Comparison of ENCODE assay signal across 32 mouse cellular contexts in genomic region chr5:22999811-23000210, GRCm38 (mm10).
DNase-seq lines count a peak whose midpoint lies in the region; ATAC-seq and TF ChIP-seq lines count a peak whose summit lies in the region.
"Had no signal": no experiment of that assay in that cellular context is flagged by ENCODE, and none has a peak within 500 bp of the region (broad histone marks: within the 10 kb centered on the region; RNA-seq: fewer than 3 reads in every experiment).

No protein-coding gene starts in this region.

- H3K27ac ChIP-seq in hindbrain, embryonic 14.5 days: no peak overlapping the region
- no peak overlapping the region for H3K27ac ChIP-seq in hindbrain, embryonic 16.5 days (ENCODE audit: low read depth, low read length)
- no peak overlapping the region for H3K27ac ChIP-seq in midbrain, embryonic 14.5 days (replicated peaks; ENCODE audit: low read depth, low read length)
- no peak overlapping the region for H3K27ac ChIP-seq in midbrain, embryonic 11.5 days (ENCODE audit: low read depth, low read length)
- H3K27ac ChIP-seq in ES-E14 (ENCODE audit: insufficient read depth, low read depth, low read length, poor library complexity, severe bottlenecking): no peak overlapping the region
- H3K27ac ChIP-seq: embryonic facial prominence, embryonic 10.5 days; embryonic facial prominence, embryonic 13.5 days; forebrain, embryonic 13.5 days; heart, embryonic 15.5 days; hindbrain, embryonic 12.5 days; intestine, embryonic 15.5 days had no signal

- no peak overlapping the region for H3K9ac ChIP-seq in hindbrain, embryonic 14.5 days
- no peak overlapping the region for H3K9ac ChIP-seq in hindbrain, embryonic 16.5 days (ENCODE audit: low read depth, low read length)
- no peak overlapping the region for H3K9ac ChIP-seq in midbrain, embryonic 14.5 days (replicated peaks; ENCODE audit: low read length)
- no peak overlapping the region for H3K9ac ChIP-seq in midbrain, embryonic 11.5 days (ENCODE audit: low read length)
- H3K9ac ChIP-seq in ES-E14 (ENCODE audit: insufficient read depth, low read depth, low read length, poor library complexity, severe bottlenecking): no peak overlapping the region
- H3K9ac ChIP-seq: embryonic facial prominence, embryonic 13.5 days; forebrain, embryonic 13.5 days; forebrain, postnatal 0 days; heart, embryonic 12.5 days; heart, embryonic 15.5 days; hindbrain, embryonic 12.5 days; intestine, embryonic 15.5 days had no signal

- no peak overlapping the region for H3K4me3 ChIP-seq in hindbrain, embryonic 14.5 days (replicated peaks; ENCODE audit: low read length)
- no peak overlapping the region for H3K4me3 ChIP-seq in hindbrain, embryonic 16.5 days (ENCODE audit: low read length)
- H3K4me3 ChIP-seq in midbrain, embryonic 14.5 days (replicated peaks; ENCODE audit: low read depth, low read length): no peak overlapping the region
- H3K4me3 ChIP-seq in midbrain, embryonic 11.5 days (ENCODE audit: low read depth, low read length): no peak overlapping the region
- no peak overlapping the region for H3K4me3 ChIP-seq in ES-E14 (ENCODE audit: insufficient read depth in 1 of 2, low read depth in 1 of 2, low read length in 2 of 2, poor library complexity in 1 of 2, severe bottlenecking in 1 of 2)
- H3K4me3 ChIP-seq: embryonic facial prominence, embryonic 10.5 days; embryonic facial prominence, embryonic 13.5 days; erythroblast, embryonic 14.5 days; forebrain, embryonic 13.5 days; heart, embryonic 12.5 days; heart, embryonic 15.5 days; hindbrain, embryonic 12.5 days; intestine, embryonic 15.5 days had no signal

- no peak for ATAC-seq in hindbrain, embryonic 14.5 days (ENCODE audit: low FRiP score)
- ATAC-seq in hindbrain, embryonic 16.5 days: no peak
- no peak for ATAC-seq in midbrain, embryonic 14.5 days (ENCODE audit: low FRiP score, low TSS enrichment)
- no peak for ATAC-seq in midbrain, embryonic 11.5 days (ENCODE audit: low FRiP score)
- ATAC-seq: activated CD4-positive, CD25-positive, alpha-beta regulatory T cell, adult 4 months; CD4-positive, CD25-positive, alpha-beta regulatory T cell, adult 4 months; forebrain, embryonic 13.5 days; intestine, embryonic 15.5 days; Patski had no signal

- no peaks in the 10 kb centered on the region for H3K36me3 ChIP-seq in hindbrain, embryonic 14.5 days (replicated peaks; ENCODE audit: control insufficient read depth, insufficient read depth)
- no peaks in the 10 kb centered on the region for H3K36me3 ChIP-seq in hindbrain, embryonic 16.5 days (ENCODE audit: control insufficient read depth, insufficient read depth, low read length)
- H3K36me3 ChIP-seq in midbrain, embryonic 14.5 days (ENCODE audit: control insufficient read depth, insufficient read depth, low read length): no peaks in the 10 kb centered on the region
- no peaks in the 10 kb centered on the region for H3K36me3 ChIP-seq in midbrain, embryonic 11.5 days (ENCODE audit: control insufficient read depth, insufficient read depth, low read length)
- H3K36me3 ChIP-seq in ES-E14 (ENCODE audit: control insufficient read depth, insufficient read depth, low read length, poor library complexity, severe bottlenecking): no peaks in the 10 kb centered on the region
- H3K36me3 ChIP-seq: embryonic facial prominence, embryonic 10.5 days; embryonic facial prominence, embryonic 13.5 days; G1E; heart, embryonic 12.5 days; heart, embryonic 15.5 days; hindbrain, embryonic 12.5 days; intestine, embryonic 15.5 days had no signal

- H3K9me3 ChIP-seq in hindbrain, embryonic 14.5 days (ENCODE audit: control insufficient read depth, low read length): no peaks in the 10 kb centered on the region
- no peaks in the 10 kb centered on the region for H3K9me3 ChIP-seq in hindbrain, embryonic 16.5 days (ENCODE audit: control insufficient read depth, low read length)
- H3K9me3 ChIP-seq in midbrain, embryonic 14.5 days (ENCODE audit: control insufficient read depth, low read length): no peaks in the 10 kb centered on the region
- H3K9me3 ChIP-seq in midbrain, embryonic 11.5 days (ENCODE audit: control insufficient read depth, low read length): no peaks in the 10 kb centered on the region
- H3K9me3 ChIP-seq in ES-E14 (ENCODE audit: control insufficient read depth, insufficient read depth, low read depth, low read length): no peaks in the 10 kb centered on the region
- H3K9me3 ChIP-seq: embryonic facial prominence, embryonic 10.5 days; embryonic facial prominence, embryonic 13.5 days; forebrain, embryonic 13.5 days; G1E; heart, embryonic 12.5 days; heart, embryonic 15.5 days; hindbrain, embryonic 12.5 days; intestine, embryonic 15.5 days had no signal

- peaks cover 7% of the 10 kb centered on the region; the same call in 1 of the 2 replicates for H3K4me1 ChIP-seq in hindbrain, embryonic 14.5 days (replicated peaks; ENCODE audit: control insufficient read depth, insufficient read depth, low read length)
- H3K4me1 ChIP-seq in hindbrain, embryonic 16.5 days (ENCODE audit: control insufficient read depth, insufficient read depth, low read depth, low read length): peaks cover 5% of the 10 kb centered on the region
- H3K4me1 ChIP-seq in midbrain, embryonic 14.5 days (ENCODE audit: control insufficient read depth, insufficient read depth, low read length): no peaks in the 10 kb centered on the region
- no peaks in the 10 kb centered on the region for H3K4me1 ChIP-seq in midbrain, embryonic 11.5 days (ENCODE audit: control insufficient read depth, insufficient read depth, low read length)
- H3K4me1 ChIP-seq in ES-E14 (ENCODE audit: control insufficient read depth in 2 of 2, insufficient read depth in 2 of 2, low read length in 2 of 2, poor library complexity in 1 of 2): no peaks in the 10 kb centered on the region
- H3K4me1 ChIP-seq: embryonic facial prominence, embryonic 10.5 days; embryonic facial prominence, embryonic 13.5 days; heart, embryonic 15.5 days; hindbrain, embryonic 12.5 days; intestine, embryonic 15.5 days had no signal

- no peaks in the 10 kb centered on the region for H3K27me3 ChIP-seq in hindbrain, embryonic 14.5 days (ENCODE audit: control insufficient read depth, insufficient read depth, low read length)
- H3K27me3 ChIP-seq in hindbrain, embryonic 16.5 days (replicated peaks; ENCODE audit: control insufficient read depth, insufficient read depth, low read length): no peaks in the 10 kb centered on the region
- H3K27me3 ChIP-seq in midbrain, embryonic 14.5 days (ENCODE audit: control insufficient read depth, insufficient read depth, low read length): no peaks in the 10 kb centered on the region
- no peaks in the 10 kb centered on the region for H3K27me3 ChIP-seq in midbrain, embryonic 11.5 days (ENCODE audit: control insufficient read depth, insufficient read depth, low read length)
- H3K27me3 ChIP-seq: embryonic facial prominence, embryonic 13.5 days; forebrain, embryonic 13.5 days; heart, embryonic 12.5 days; heart, embryonic 15.5 days; hindbrain, embryonic 12.5 days; intestine, embryonic 15.5 days; Patski had no signal

- peak; percentile 41 for DNase-seq in hindbrain, embryonic 14.5 days (ENCODE audit: low spot score)
- peak; percentile 17 for DNase-seq in midbrain, embryonic 14.5 days
- no peak for DNase-seq in midbrain, embryonic 11.5 days (ENCODE audit: low spot score, missing footprints)
- DNase-seq in ES-E14 (ENCODE audit: low read depth, low spot score) (peak; percentile 1), ZHBTc4 (ENCODE audit: low read depth, low spot score) (peak; percentile 19)
- DNase-seq in layer of hippocampus, adult 8-10 months (ENCODE audit: low spot score in 2 of 2): no peak
- DNase-seq in thymus, postnatal 0 days (ENCODE audit: low spot score): no peak
- DNase-seq: adrenal gland, adult 8-10 months; adrenal gland, postnatal 25 days; cerebellum, adult 18-20 months; cerebellum, adult 9-11 months; cerebellum, postnatal 36 days; embryo, embryonic 11 days; forebrain, postnatal 0 days; gastrocnemius, postnatal 25 days; heart, adult 18-20 months; heart, postnatal 10 days; heart, postnatal 36 days; kidney, adult 11 months had no signal

- in situ Hi-C loops in ES-E14 (cut with MboI; ENCODE audit: low sequenced_read_pairs in 2 of 2, unreplicated experiment in 2 of 2): no loop called here

- WGBS in hindbrain, embryonic 14.5 days: 67% methylated on average over 3 of the region's 3 CpGs
- WGBS in hindbrain, embryonic 16.5 days: 45% methylated on average over 3 of the region's 3 CpGs
- 66% methylated on average over 3 of the region's 3 CpGs for WGBS in midbrain, embryonic 14.5 days
- 76% methylated on average over 3 of the region's 3 CpGs for WGBS in midbrain, embryonic 11.5 days

- H3K4me2 ChIP-seq in hindbrain, embryonic 14.5 days (replicated peaks): no peak overlapping the region
- H3K4me2 ChIP-seq in hindbrain, embryonic 16.5 days (ENCODE audit: low read length): no peak overlapping the region
- no peak overlapping the region for H3K4me2 ChIP-seq in midbrain, embryonic 14.5 days (ENCODE audit: low read length)
- H3K4me2 ChIP-seq in midbrain, embryonic 11.5 days: no peak overlapping the region
- H3K4me2 ChIP-seq: embryonic facial prominence, embryonic 13.5 days; forebrain, embryonic 13.5 days; heart, embryonic 12.5 days; heart, embryonic 15.5 days; hindbrain, embryonic 12.5 days; intestine, embryonic 15.5 days had no signal

TF ChIP-seq in ES-E14, 5 proteins besides CTCF, POLR2A, EP300 and RAD21:
- TF ChIP-seq HCFC1 (IDR thresholded peaks at IDR 0.05; ENCODE audit: borderline replicate concordance, insufficient read depth, low read length) (no peak), ZNF384 (IDR thresholded peaks at IDR 0.05; ENCODE audit: low read depth, low read length) (no peak), ZC3H11A (IDR thresholded peaks at IDR 0.05; ENCODE audit: borderline replicate concordance, low read depth, low read length) (no peak), CHD2 (IDR thresholded peaks at IDR 0.05; ENCODE audit: low read depth, low read length) (no peak), MAFK (IDR thresholded peaks at IDR 0.05; ENCODE audit: insufficient read depth, low read depth, low read length) (no peak)
TF ChIP-seq in ES-E14: peak in this region for 0.

Comparison
In these comparisons a context has a peak if more than half of its experiments do, and no peak if none do; other contexts are left out.
1. DNase-seq: peak in hindbrain, embryonic 14.5 days (single experiment), midbrain, embryonic 14.5 days (single experiment), ES-E14 (single experiment) and ZHBTc4 (single experiment); none in midbrain, embryonic 11.5 days (single experiment), layer of hippocampus, adult 8-10 months (0 of 2) and thymus, postnatal 0 days (single experiment).